Mouse (Mus musculus) hindbrain, embryonic 15.5 days (tissue): ENCODE measurements around the gene Cmip. TPM values are rescaled to one million over a fixed set of nuclear protein-coding genes. Genes with fewer than 3 reads are reported as not detected.

ENCODE experiments used
- ATAC-seq: fragments of 200-750 bp; cut with Nextera tagmentation; 2 replicates; pipeline ENCODE4 v1.8.0; 2017; ENCODE audit warnings: low read depth, moderate number of reproducible peaks, moderate TSS enrichment; ENCODE audit not compliant: low FRiP score
- H3K27ac ChIP-seq: fragments of 300-500 bp; sonication (generic); replicated peaks from 2 replicates; pipeline ENCODE4 v1.5.1; 2015; ENCODE audit warnings: mild to moderate bottlenecking, inconsistent platforms
- H3K27me3 ChIP-seq: fragments of 300-500 bp; sonication (generic); 2 replicates; pipeline ENCODE4 v1.6.1; 2015; ENCODE audit warnings: control low read depth, inconsistent platforms
- H3K36me3 ChIP-seq: fragments of 300-500 bp; sonication (generic); 2 replicates; pipeline ENCODE4 v1.6.1; 2015; ENCODE audit warnings: control low read depth, inconsistent platforms
- H3K4me1 ChIP-seq: fragments of 300-500 bp; sonication (generic); replicated peaks from 2 replicates; pipeline ENCODE4 v1.6.1; 2015; ENCODE audit warnings: control low read depth, inconsistent platforms
- H3K4me2 ChIP-seq: fragments of 300-500 bp; sonication (generic); 2 replicates; pipeline ENCODE4 v1.6.1; 2015; ENCODE audit warnings: moderate library complexity, mild to moderate bottlenecking, inconsistent platforms
- H3K4me3 ChIP-seq: fragments of 300-500 bp; sonication (generic); 2 replicates; pipeline ENCODE4 v1.5.1; 2015; ENCODE audit warnings: mild to moderate bottlenecking, inconsistent platforms
- H3K9ac ChIP-seq: fragments of 300-500 bp; sonication (generic); 2 replicates; pipeline ENCODE4 v1.6.1; 2015; ENCODE audit warnings: inconsistent platforms
- H3K9me3 ChIP-seq: fragments of 300-500 bp; sonication (generic); 2 replicates; pipeline ENCODE4 v1.6.1; 2016; ENCODE audit warnings: control low read depth, inconsistent platforms
- WGBS: fragments of 180-500 bp; shearing (Covaris S2); methylation state at CpG from one replicate; pipeline ENCODE4 v1.1.7; 2015; 5-methylcytosine and 5-hydroxymethylcytosine counted together
- polyA plus RNA-seq: library from polyadenylated mRNA; unstranded; fragments of >200 nt; fragmentation: Nextera tagmentation; extraction: Ambion mirVana; gene quantifications from 2 replicates; pipeline ENCODE4 v1.2.1, GENCODE M21; 2015

Gene Cmip
- polyA plus RNA-seq, 1 experiment from 2014 or later = 203 TPM

- ATAC-seq = no peak
- no peaks in the 10 kb centered on the region for H3K27me3 ChIP-seq
- H3K4me1 ChIP-seq = no peaks in the 10 kb centered on the region
- H3K4me3 ChIP-seq = no peak overlapping the region
- no peaks in the 10 kb centered on the region for H3K36me3 ChIP-seq
- no peak overlapping the region for H3K4me2 ChIP-seq
- no peak overlapping the region for H3K9ac ChIP-seq
- H3K27ac ChIP-seq = no peak overlapping the region
- WGBS = 20% methylated on average over 3 of the region's 3 CpGs
- no peaks in the 10 kb centered on the region for H3K9me3 ChIP-seq
Observed at GRCm38 (mm10) chr8:117241848-117242247, 15.0 kb upstream of the Cmip start.

DNA sequence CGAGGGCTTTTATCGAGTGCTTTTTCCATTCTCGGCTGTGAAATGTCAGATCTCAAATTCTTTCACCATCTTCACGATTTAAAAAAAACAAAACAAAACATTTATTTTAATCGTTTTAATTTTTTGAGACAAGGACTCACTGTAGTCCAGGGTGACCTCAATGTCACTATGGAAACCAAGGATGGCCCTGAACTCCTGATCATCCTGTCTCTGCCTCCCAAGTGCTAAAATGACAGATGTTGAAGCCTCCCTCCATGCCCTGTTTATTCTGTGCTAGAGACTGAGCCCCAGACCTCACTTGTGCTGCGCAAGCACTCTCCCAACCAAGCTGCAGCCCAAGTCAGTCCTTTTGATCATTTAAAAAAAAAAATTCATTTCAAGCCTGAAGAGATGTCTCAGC is 14.6 kb upstream of the Cmip start:
- Histone ChIP-seq H3K4me2 (no peak overlapping the region), H3K27ac (no peak overlapping the region), H3K9me3 (no peaks in the 10 kb centered on the region), H3K36me3 (no peaks in the 10 kb centered on the region), H3K4me3 (no peak overlapping the region), H3K27me3 (no peaks in the 10 kb centered on the region), H3K9ac (no peak overlapping the region), H3K4me1 (no peaks in the 10 kb centered on the region)
- WGBS = 74% methylated on average over 6 of the region's 6 CpGs
- ATAC-seq = no peak

DNA sequence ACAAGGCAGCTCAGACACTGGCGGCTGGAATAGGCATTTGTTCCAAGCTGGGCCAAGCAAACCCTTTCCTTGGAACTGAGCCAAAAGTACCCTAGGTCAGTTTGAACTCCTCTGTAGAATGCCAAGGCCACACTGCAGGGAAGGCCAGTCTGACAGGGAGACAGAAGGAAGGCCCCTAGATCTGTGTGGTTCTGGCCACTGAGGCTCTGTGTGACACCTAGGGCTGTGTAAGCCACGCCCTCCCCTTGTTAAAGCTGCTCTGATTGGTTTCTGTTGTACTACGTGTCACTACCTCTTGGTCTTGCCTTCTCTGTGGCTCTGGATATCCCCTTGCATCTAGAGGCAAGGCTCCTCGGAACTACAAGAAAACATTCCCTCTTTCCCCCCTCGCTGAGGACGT is 12.3 kb upstream of the Cmip start:
- Histone ChIP-seq H3K36me3 (no peaks in the 10 kb centered on the region), H3K27ac (no peak overlapping the region), H3K4me3 (no peak overlapping the region), H3K27me3 (no peaks in the 10 kb centered on the region), H3K9ac (no peak overlapping the region), H3K4me2 (no peak overlapping the region), H3K9me3 (no peaks in the 10 kb centered on the region), H3K4me1 (no peaks in the 10 kb centered on the region)
- no peak for ATAC-seq
- WGBS = 48% methylated on average over 6 of the region's 6 CpGs

GRCm38 (mm10) chr8:117248341-117248740 is 8.5 kb upstream of the Cmip start:
- Histone ChIP-seq H3K36me3 (no peaks in the 10 kb centered on the region), H3K9me3 (no peaks in the 10 kb centered on the region), H3K27ac (no peak overlapping the region), H3K4me2 (no peak overlapping the region), H3K9ac (no peak overlapping the region), H3K4me1 (no peaks in the 10 kb centered on the region), H3K27me3 (no peaks in the 10 kb centered on the region), H3K4me3 (no peak overlapping the region)
- WGBS = 86% methylated on average over 11 of the region's 11 CpGs
- no peak for ATAC-seq

GRCm38 (mm10) chr8:117251086-117251681 is 5.7 kb upstream of the Cmip start:
- Histone ChIP-seq H3K4me3 (no peak overlapping the region), H3K9me3 (no peaks in the 10 kb centered on the region), H3K4me2 (no peak overlapping the region), H3K4me1 (peaks cover 5% of the 10 kb centered on the region), H3K36me3 (no peaks in the 10 kb centered on the region), H3K9ac (no peak overlapping the region), H3K27me3 (no peaks in the 10 kb centered on the region), H3K27ac (no peak overlapping the region)
- 34% methylated on average over 7 of the region's 7 CpGs for WGBS
- no peak for ATAC-seq

- ATAC-seq = no peak
- Histone ChIP-seq H3K27ac (no peak overlapping the region), H3K27me3 (no peaks in the 10 kb centered on the region), H3K36me3 (no peaks in the 10 kb centered on the region), H3K4me2 (no peak overlapping the region), H3K4me1 (peaks cover 5% of the 10 kb centered on the region), H3K4me3 (no peak overlapping the region), H3K9me3 (no peaks in the 10 kb centered on the region), H3K9ac (no peak overlapping the region)
- WGBS = 95% methylated on average over 8 of the region's 8 CpGs
Observed at GRCm38 (mm10) chr8:117252650-117253049, 4.2 kb upstream of the Cmip start.

GRCm38 (mm10) chr8:117253390-117254269 is 3.2 kb upstream of the Cmip start:
- H3K4me3 ChIP-seq = no peak overlapping the region
- H3K4me1 ChIP-seq = peaks cover 5% of the 10 kb centered on the region
- H3K4me2 ChIP-seq = no peak overlapping the region
- H3K27ac ChIP-seq = no peak overlapping the region
- no peaks in the 10 kb centered on the region for H3K27me3 ChIP-seq
- 93% methylated on average over 17 of the region's 17 CpGs for WGBS
- no peak for ATAC-seq
- no peaks in the 10 kb centered on the region for H3K9me3 ChIP-seq
- H3K36me3 ChIP-seq = no peaks in the 10 kb centered on the region
- H3K9ac ChIP-seq = no peak overlapping the region

DNA sequence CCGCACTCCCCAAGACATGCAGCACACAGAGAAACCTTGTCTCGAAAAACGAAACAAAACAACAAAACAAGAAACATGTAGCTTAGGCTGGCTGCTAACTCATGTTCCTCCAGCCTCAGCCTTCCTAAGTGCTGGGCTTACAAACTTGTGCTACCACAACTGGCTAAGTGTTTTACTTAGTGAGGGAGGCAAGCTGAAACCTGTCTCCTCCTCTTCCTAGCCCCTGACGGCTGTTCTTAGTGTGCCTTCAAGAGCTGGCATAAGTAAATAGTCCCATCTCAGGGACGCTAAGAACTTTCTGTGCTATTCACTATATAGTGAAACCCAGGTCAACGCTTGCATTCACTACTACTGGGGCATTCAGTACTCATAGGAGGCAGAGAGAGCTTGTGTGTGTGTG is 2.4 kb upstream of the Cmip start:
- WGBS = 86% methylated on average over 6 of the region's 6 CpGs
- no peak overlapping the region for H3K4me3 ChIP-seq
- ATAC-seq = no peak

GRCm38 (mm10) chr8:117256292-117256938 is 449 bp upstream of the Cmip start:
- peak; percentile 89 for ATAC-seq
- H3K4me3 ChIP-seq = peak overlapping the region; percentile 92
- WGBS = under 1% methylated on average over 87 of the region's 92 CpGs
- H3K27ac ChIP-seq = peak overlapping the region; percentile 95
- H3K36me3 ChIP-seq = no peaks in the 10 kb centered on the region
- peak overlapping the region; percentile 97 for H3K9ac ChIP-seq
- peaks cover 31% of the 10 kb centered on the region for H3K4me1 ChIP-seq
- peak overlapping the region; percentile 83 for H3K4me2 ChIP-seq
- H3K27me3 ChIP-seq = no peaks in the 10 kb centered on the region
- H3K9me3 ChIP-seq = no peaks in the 10 kb centered on the region

More for the DNA sequence above, 2.4 kb upstream of the Cmip start:
- Histone ChIP-seq H3K27ac (no peak overlapping the region), H3K36me3 (no peaks in the 10 kb centered on the region), H3K4me2 (no peak overlapping the region), H3K27me3 (no peaks in the 10 kb centered on the region), H3K9ac (no peak overlapping the region), H3K9me3 (no peaks in the 10 kb centered on the region), H3K4me1 (peaks cover 11% of the 10 kb centered on the region)

- Histone ChIP-seq H3K36me3 (no peaks in the 10 kb centered on the region), H3K4me2 (peak overlapping the region; percentile 83), H3K27ac (peak overlapping the region; percentile 95), H3K9me3 (no peaks in the 10 kb centered on the region), H3K4me1 (peaks cover 46% of the 10 kb centered on the region), H3K27me3 (no peaks in the 10 kb centered on the region), H3K9ac (peak overlapping the region; percentile 97), H3K4me3 (peak overlapping the region; percentile 92)
- 1% methylated on average over 22 of the region's 22 CpGs for WGBS
- no peak for ATAC-seq
Observed at GRCm38 (mm10) chr8:117257821-117258575, 1.1 kb downstream of the Cmip start.

DNA sequence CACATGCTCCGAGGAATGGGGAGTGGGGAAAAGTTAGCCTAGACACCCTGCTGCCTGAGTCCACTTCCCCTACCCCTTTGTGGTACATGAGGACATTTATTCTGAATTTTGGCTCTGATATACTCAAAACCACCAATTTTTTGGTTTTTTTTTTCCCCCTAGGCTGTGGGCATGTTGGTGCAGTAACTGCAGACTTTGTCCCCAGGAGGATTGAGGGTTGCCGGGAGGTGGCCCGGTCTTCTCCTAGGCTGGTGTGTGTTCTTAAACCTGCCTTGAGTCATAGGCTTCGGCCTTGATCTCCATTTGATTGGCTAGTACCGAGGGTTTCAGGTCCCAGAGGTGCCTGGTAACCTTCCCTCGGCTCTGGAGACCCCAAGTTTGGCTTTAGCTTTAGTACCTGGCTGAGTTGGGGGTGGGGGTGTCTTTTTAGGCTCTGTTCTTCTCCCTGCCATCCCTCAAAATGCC is 1.7 kb downstream of the Cmip start:
- Histone ChIP-seq H3K4me1 (peaks cover 52% of the 10 kb centered on the region), H3K4me2 (peak overlapping the region; percentile 83), H3K27me3 (no peaks in the 10 kb centered on the region), H3K9me3 (no peaks in the 10 kb centered on the region), H3K36me3 (no peaks in the 10 kb centered on the region), H3K4me3 (peak overlapping the region; percentile 92), H3K9ac (peak overlapping the region; percentile 97), H3K27ac (peak overlapping the region; percentile 95)
- no peak for ATAC-seq
- 29% methylated on average over 6 of the region's 6 CpGs for WGBS
